ENCODE assay signal across 8 mouse cellular contexts in the genomic region with DNA sequence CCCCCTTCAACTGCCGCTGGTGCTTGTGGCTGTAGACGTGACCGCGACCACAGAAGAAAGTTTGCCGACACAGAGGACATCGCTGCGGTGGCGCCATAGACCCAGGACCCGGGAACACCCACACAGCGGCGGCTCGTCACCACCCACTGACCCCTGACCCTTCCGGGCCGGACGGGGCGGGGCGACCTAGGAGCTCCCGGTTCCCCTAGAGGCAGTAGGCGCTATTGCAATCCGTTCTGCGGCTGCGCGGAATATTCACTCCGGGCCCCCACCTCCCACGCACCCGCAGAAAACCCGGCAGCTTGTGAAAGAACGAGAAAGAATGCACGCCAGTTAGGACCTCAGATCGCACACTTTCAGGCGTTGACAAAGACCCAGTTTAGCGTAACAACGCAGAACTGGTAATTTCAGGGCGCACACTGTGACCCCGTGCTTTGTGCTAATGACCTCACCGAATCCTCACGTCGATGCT. TPM values are rescaled to one million over a fixed set of nuclear protein-coding genes. Genes with fewer than 3 reads are reported as not detected.
DNase-seq lines count a peak whose midpoint lies in the region; ATAC-seq and TF ChIP-seq lines count a peak whose summit lies in the region.

No protein-coding gene starts in this region.

- H3K79me2 ChIP-seq in heart, adult 2 months (replicated peaks; ENCODE audit: control insufficient read depth, insufficient read depth, low read length), result no peaks in the 10 kb centered on the region

- peak; percentile 98 for TF ChIP-seq CTCF in heart, adult 2 months (IDR thresholded peaks at IDR 0.05)
- peak; percentile 66 for TF ChIP-seq CTCF in kidney, adult 2 months (conservative IDR thresholded peaks at IDR 0.05; ENCODE audit: insufficient read depth, insufficient read length, low read depth, low read length)
- TF ChIP-seq CTCF in small intestine, adult 2 months (IDR thresholded peaks at IDR 0.05; ENCODE audit: extremely low read depth, insufficient read length, insufficient replicate concordance, low read depth, low read length), result peak; percentile 74

- H3K27me3 ChIP-seq in embryonic facial prominence, embryonic 13.5 days, result no peaks in the 10 kb centered on the region
- H3K27me3 ChIP-seq in heart, adult 2 months (ENCODE audit: control insufficient read depth, insufficient read depth, low read length), result no peaks in the 10 kb centered on the region
- H3K27me3 ChIP-seq in kidney, adult 2 months (replicated peaks; ENCODE audit: control insufficient read depth, insufficient read depth, low read length), result no peaks in the 10 kb centered on the region
- no peaks in the 10 kb centered on the region for H3K27me3 ChIP-seq in limb, embryonic 11.5 days (ENCODE audit: control insufficient read depth, insufficient read depth, low read length)
- H3K27me3 ChIP-seq in midbrain, embryonic 13.5 days, result no peaks in the 10 kb centered on the region
- H3K27me3 ChIP-seq in small intestine, adult 2 months (ENCODE audit: control insufficient read depth, insufficient read depth, low read length), result no peaks in the 10 kb centered on the region

- intact Hi-C loops in heart, adult 2 months (cut with DNase I), result no loop called here

- H3K27ac ChIP-seq in embryonic facial prominence, embryonic 13.5 days, result peak overlapping the region; percentile 70
- H3K27ac ChIP-seq in heart, adult 2 months, result peak overlapping the region; percentile 88
- H3K27ac ChIP-seq in kidney, adult 2 months (ENCODE audit: insufficient read depth, low read depth, low read length), result peak overlapping the region; percentile 43; the same call in 1 of the 2 replicates
- H3K27ac ChIP-seq in limb, embryonic 11.5 days (replicated peaks; ENCODE audit: low read depth, low read length), result peak overlapping the region; percentile 42; the same call in 1 of the 2 replicates
- H3K27ac ChIP-seq in midbrain, embryonic 13.5 days, result peak overlapping the region; percentile 70
- peak overlapping the region; percentile 35 for H3K27ac ChIP-seq in small intestine, adult 2 months (ENCODE audit: insufficient read depth, low read depth, low read length)

- H3K9ac ChIP-seq in embryonic facial prominence, embryonic 13.5 days, result peak overlapping the region; percentile 92
- peak overlapping the region; percentile 78 for H3K9ac ChIP-seq in heart, adult 2 months (ENCODE audit: low read depth, low read length)
- peak overlapping the region; percentile 72 for H3K9ac ChIP-seq in limb, embryonic 11.5 days (ENCODE audit: low read length)
- peak overlapping the region; percentile 84 for H3K9ac ChIP-seq in midbrain, embryonic 13.5 days (replicated peaks)

- H3K4me1 ChIP-seq in embryonic facial prominence, embryonic 13.5 days, result peaks cover 10% of the 10 kb centered on the region
- peaks cover 3% of the 10 kb centered on the region for H3K4me1 ChIP-seq in heart, adult 2 months (ENCODE audit: control insufficient read depth, insufficient read depth, low read length)
- peaks cover 4% of the 10 kb centered on the region; the same call in 1 of the 2 replicates for H3K4me1 ChIP-seq in kidney, adult 2 months (ENCODE audit: control insufficient read depth, insufficient read depth, low read length)
- peaks cover 7% of the 10 kb centered on the region for H3K4me1 ChIP-seq in limb, embryonic 11.5 days (ENCODE audit: control insufficient read depth, insufficient read depth, low read length)
- H3K4me1 ChIP-seq in midbrain, embryonic 13.5 days (replicated peaks), result peaks cover 16% of the 10 kb centered on the region
- peaks cover 2% of the 10 kb centered on the region; the same call in 1 of the 2 replicates for H3K4me1 ChIP-seq in small intestine, adult 2 months (ENCODE audit: control insufficient read depth, insufficient read depth, insufficient read length, low read length)

- no peaks in the 10 kb centered on the region for H3K9me3 ChIP-seq in embryonic facial prominence, embryonic 13.5 days
- H3K9me3 ChIP-seq in limb, embryonic 11.5 days (ENCODE audit: control insufficient read depth, low read length), result no peaks in the 10 kb centered on the region
- H3K9me3 ChIP-seq in midbrain, embryonic 13.5 days, result no peaks in the 10 kb centered on the region; the same call in 1 of the 2 replicates

- peak; percentile 87 for DNase-seq in 3134 (ENCODE audit: extremely low read depth, insufficient read length, low spot score)
- peak; percentile 92 to 93 for DNase-seq in adrenal gland, postnatal 4 days (ENCODE audit: low spot score in 2 of 2)
- DNase-seq in heart, adult 2 months, result peak; percentile 94 to 98
- peak; percentile 96 for DNase-seq in kidney, adult 2 months
- DNase-seq in limb, embryonic 11.5 days (ENCODE audit: low spot score), result peak; percentile 96

- peak overlapping the region; percentile 91 for H3K4me2 ChIP-seq in embryonic facial prominence, embryonic 13.5 days
- H3K4me2 ChIP-seq in limb, embryonic 11.5 days (ENCODE audit: low read depth, severe bottlenecking), result peak overlapping the region; percentile 93
- H3K4me2 ChIP-seq in midbrain, embryonic 13.5 days (replicated peaks), result peak overlapping the region; percentile 93

- WGBS in embryonic facial prominence, embryonic 13.5 days, result under 1% methylated on average over 38 of the region's 38 CpGs
- WGBS in heart, adult 2 months, result under 1% methylated on average over 38 of the region's 38 CpGs
- WGBS in kidney, adult 2 months, result under 1% methylated on average over 38 of the region's 38 CpGs
- WGBS in limb, embryonic 11.5 days, result under 1% methylated on average over 38 of the region's 38 CpGs
- WGBS in midbrain, embryonic 13.5 days, result under 1% methylated on average over 38 of the region's 38 CpGs
- WGBS in small intestine, adult 2 months, result under 1% methylated on average over 38 of the region's 38 CpGs

- H3K4me3 ChIP-seq in embryonic facial prominence, embryonic 13.5 days, result peak overlapping the region; percentile 88
- peak overlapping the region; percentile 86 for H3K4me3 ChIP-seq in heart, adult 2 months
- peak overlapping the region; percentile 71 for H3K4me3 ChIP-seq in kidney, adult 2 months (ENCODE audit: insufficient read depth, low read depth, low read length)
- H3K4me3 ChIP-seq in limb, embryonic 11.5 days (ENCODE audit: low read depth, low read length), result peak overlapping the region; percentile 88
- peak overlapping the region; percentile 84 for H3K4me3 ChIP-seq in midbrain, embryonic 13.5 days (replicated peaks)
- peak overlapping the region; percentile 87 for H3K4me3 ChIP-seq in small intestine, adult 2 months (ENCODE audit: low read depth, low read length)

- TF ChIP-seq POLR2A in heart, adult 2 months (IDR thresholded peaks at IDR 0.05; ENCODE audit: insufficient read depth, low read depth, low read length), result peak; percentile 78
- TF ChIP-seq POLR2A in kidney, adult 2 months (IDR thresholded peaks at IDR 0.05; ENCODE audit: low read depth, low read length), result no peak
- peak; percentile 47; the same call in 1 of the 2 replicates for TF ChIP-seq POLR2A in small intestine, adult 2 months (IDR thresholded peaks at IDR 0.05; ENCODE audit: low read depth, low read length)

- peaks cover 30% of the 10 kb centered on the region for H3K36me3 ChIP-seq in embryonic facial prominence, embryonic 13.5 days
- H3K36me3 ChIP-seq in heart, adult 2 months (ENCODE audit: control insufficient read depth, insufficient read depth, low read length), result no peaks in the 10 kb centered on the region; the same call in 1 of the 2 replicates
- H3K36me3 ChIP-seq in kidney, adult 2 months (ENCODE audit: control insufficient read depth, insufficient read depth, low read length), result no peaks in the 10 kb centered on the region; the same call in 1 of the 2 replicates
- H3K36me3 ChIP-seq in limb, embryonic 11.5 days (ENCODE audit: control insufficient read depth, insufficient read depth, low read length), result peaks cover 6% of the 10 kb centered on the region; the same call in 1 of the 2 replicates
- peaks cover 15% of the 10 kb centered on the region for H3K36me3 ChIP-seq in midbrain, embryonic 13.5 days
- peaks cover 12% of the 10 kb centered on the region for H3K36me3 ChIP-seq in small intestine, adult 2 months (ENCODE audit: control insufficient read depth, insufficient read depth, low read length)

- ATAC-seq in embryonic facial prominence, embryonic 13.5 days (ENCODE audit: insufficient number of reproducible peaks, insufficient read depth, low FRiP score, low TSS enrichment, low read depth), result peak; percentile 70; the same call in 1 of the 2 replicates
- ATAC-seq in limb, embryonic 11.5 days (ENCODE audit: insufficient number of reproducible peaks, low FRiP score, low TSS enrichment, low read depth), result peak; percentile 94
- peak; percentile 91 for ATAC-seq in midbrain, embryonic 13.5 days

- TF ChIP-seq EP300 in heart, adult 2 months (IDR thresholded peaks at IDR 0.05; ENCODE audit: insufficient read depth, low read depth, low read length), result peak; percentile 49; the same call in 1 of the 2 replicates

RNA-seq across cellular contexts. Expression of a gene that starts 0.4 kb away (rescaled TPM):
- total RNA-seq in adrenal gland, postnatal 4 days (2021), result 10 to 100 TPM; 31.9 to 35.4 TPM
- 33.3 and 35.3 TPM in 2 replicates for polyA plus RNA-seq in embryonic facial prominence, embryonic 13.5 days (2015; fragmentation: Nextera tagmentation; extraction: Ambion mirVana)
- 1 to 10 TPM; 5.5 to 5.7 TPM for total RNA-seq in heart, adult 2 months (2021)
- polyA plus RNA-seq in heart, adult 2 months (2012; rRNA removed), result 10.5 and 18.1 TPM in 2 replicates
- 22.2 and 26.7 TPM in 2 replicates for polyA plus RNA-seq in kidney, adult 2 months (2012; rRNA removed)
- 22.0 and 27.1 TPM in 2 replicates for polyA plus RNA-seq in limb, embryonic 11.5 days (2014; fragmentation: Nextera tagmentation; extraction: Ambion mirVana)
- polyA plus RNA-seq in midbrain, embryonic 13.5 days (2015; fragmentation: Nextera tagmentation; extraction: Ambion mirVana), result 36.7 and 40.7 TPM in 2 replicates
- polyA plus RNA-seq in small intestine, adult 2 months (2012; rRNA removed), result 17.8 and 21.3 TPM in 2 replicates

RNA-seq across cellular contexts. Expression of a gene that starts 10.5 kb away (rescaled TPM):
- total RNA-seq in adrenal gland, postnatal 4 days (2021), result 10 to 100 TPM; 70.5 to 75.0 TPM
- 165 and 174 TPM in 2 replicates for polyA plus RNA-seq in embryonic facial prominence, embryonic 13.5 days (2015; fragmentation: Nextera tagmentation; extraction: Ambion mirVana)
- total RNA-seq in heart, adult 2 months (2021), result 10 to 100 TPM; 34.9 to 36.2 TPM
- polyA plus RNA-seq in heart, adult 2 months (2012; rRNA removed), result 28.2 and 39.9 TPM in 2 replicates
- polyA plus RNA-seq in kidney, adult 2 months (2012; rRNA removed), result 50.1 and 55.9 TPM in 2 replicates
- polyA plus RNA-seq in limb, embryonic 11.5 days (2014; fragmentation: Nextera tagmentation; extraction: Ambion mirVana), result 141 TPM in 2 replicates
- polyA plus RNA-seq in midbrain, embryonic 13.5 days (2015; fragmentation: Nextera tagmentation; extraction: Ambion mirVana), result 357 and 364 TPM in 2 replicates
- polyA plus RNA-seq in small intestine, adult 2 months (2012; rRNA removed), result 20.0 and 36.5 TPM in 2 replicates

RNA-seq across cellular contexts. Expression of a gene that starts 11.0 kb away (rescaled TPM):
- 1,000 to 10,000 TPM; 1,559 to 1,677 TPM for total RNA-seq in adrenal gland, postnatal 4 days (2021)
- polyA plus RNA-seq in embryonic facial prominence, embryonic 13.5 days (2015; fragmentation: Nextera tagmentation; extraction: Ambion mirVana), result 2,222 and 2,384 TPM in 2 replicates
- 100 to 1,000 TPM; 735 to 889 TPM for total RNA-seq in heart, adult 2 months (2021)
- 162 and 268 TPM in 2 replicates for polyA plus RNA-seq in heart, adult 2 months (2012; rRNA removed)
- 192 and 299 TPM in 2 replicates for polyA plus RNA-seq in kidney, adult 2 months (2012; rRNA removed)
- polyA plus RNA-seq in limb, embryonic 11.5 days (2014; fragmentation: Nextera tagmentation; extraction: Ambion mirVana), result 2,256 and 2,311 TPM in 2 replicates
- 1,334 and 1,353 TPM in 2 replicates for polyA plus RNA-seq in midbrain, embryonic 13.5 days (2015; fragmentation: Nextera tagmentation; extraction: Ambion mirVana)
- polyA plus RNA-seq in small intestine, adult 2 months (2012; rRNA removed), result 40.0 and 48.3 TPM in 2 replicates

RNA-seq across cellular contexts. Expression of a gene that starts 21.3 kb away (rescaled TPM):
- total RNA-seq in adrenal gland, postnatal 4 days (2021), result 10 to 100 TPM; 36.0 to 37.4 TPM
- 12.2 and 13.4 TPM in 2 replicates for polyA plus RNA-seq in embryonic facial prominence, embryonic 13.5 days (2015; fragmentation: Nextera tagmentation; extraction: Ambion mirVana)
- 10 to 100 TPM; 20.9 to 24.8 TPM for total RNA-seq in heart, adult 2 months (2021)
- 38.9 and 62.9 TPM in 2 replicates for polyA plus RNA-seq in heart, adult 2 months (2012; rRNA removed)
- polyA plus RNA-seq in kidney, adult 2 months (2012; rRNA removed), result 295 and 303 TPM in 2 replicates
- 10.1 and 10.6 TPM in 2 replicates for polyA plus RNA-seq in limb, embryonic 11.5 days (2014; fragmentation: Nextera tagmentation; extraction: Ambion mirVana)
- 34.7 and 35.9 TPM in 2 replicates for polyA plus RNA-seq in midbrain, embryonic 13.5 days (2015; fragmentation: Nextera tagmentation; extraction: Ambion mirVana)
- polyA plus RNA-seq in small intestine, adult 2 months (2012; rRNA removed), result 27.1 and 54.9 TPM in 2 replicates

RNA-seq across cellular contexts. Expression of a gene that starts 23.0 kb away (rescaled TPM):
- total RNA-seq in adrenal gland, postnatal 4 days (2021), result not detected
- polyA plus RNA-seq in embryonic facial prominence, embryonic 13.5 days (2015; fragmentation: Nextera tagmentation; extraction: Ambion mirVana), result not detected in 2 replicates
- total RNA-seq in heart, adult 2 months (2021), result not detected
- polyA plus RNA-seq in heart, adult 2 months (2012; rRNA removed), result not detected in 2 replicates
- not detected in 2 replicates for polyA plus RNA-seq in kidney, adult 2 months (2012; rRNA removed)
- not detected in 2 replicates for polyA plus RNA-seq in limb, embryonic 11.5 days (2014; fragmentation: Nextera tagmentation; extraction: Ambion mirVana)
- polyA plus RNA-seq in midbrain, embryonic 13.5 days (2015; fragmentation: Nextera tagmentation; extraction: Ambion mirVana), result not detected in 2 replicates
- not detected in 2 replicates for polyA plus RNA-seq in small intestine, adult 2 months (2012; rRNA removed)

Comparison
In these comparisons a context has a peak if more than half of its experiments do, and no peak if none do; other contexts are left out.
1. Peak in every context shown above with its lines: DNase-seq, ATAC-seq, H3K4me3 ChIP-seq and H3K27ac ChIP-seq.
2. H3K27ac ChIP-seq: peak in every context shown above with its lines; median percentile 88 in heart, adult 2 months; 70 in embryonic facial prominence, embryonic 13.5 days; 70 in midbrain, embryonic 13.5 days; 43 in kidney, adult 2 months; 42 in limb, embryonic 11.5 days; 35 in small intestine, adult 2 months.